Mouse (Mus musculus) CD4-positive helper T cell, adult 2 months (primary cell): ENCODE measurements around the gene Olfr288.

Experiments
- DNase-seq: peaks from one replicate; pipeline ENCODE4 v3.0.0-alpha.2; 2012; ENCODE audit warnings: low read depth, missing footprints, low spot score

The Olfr288 gene

DNA sequence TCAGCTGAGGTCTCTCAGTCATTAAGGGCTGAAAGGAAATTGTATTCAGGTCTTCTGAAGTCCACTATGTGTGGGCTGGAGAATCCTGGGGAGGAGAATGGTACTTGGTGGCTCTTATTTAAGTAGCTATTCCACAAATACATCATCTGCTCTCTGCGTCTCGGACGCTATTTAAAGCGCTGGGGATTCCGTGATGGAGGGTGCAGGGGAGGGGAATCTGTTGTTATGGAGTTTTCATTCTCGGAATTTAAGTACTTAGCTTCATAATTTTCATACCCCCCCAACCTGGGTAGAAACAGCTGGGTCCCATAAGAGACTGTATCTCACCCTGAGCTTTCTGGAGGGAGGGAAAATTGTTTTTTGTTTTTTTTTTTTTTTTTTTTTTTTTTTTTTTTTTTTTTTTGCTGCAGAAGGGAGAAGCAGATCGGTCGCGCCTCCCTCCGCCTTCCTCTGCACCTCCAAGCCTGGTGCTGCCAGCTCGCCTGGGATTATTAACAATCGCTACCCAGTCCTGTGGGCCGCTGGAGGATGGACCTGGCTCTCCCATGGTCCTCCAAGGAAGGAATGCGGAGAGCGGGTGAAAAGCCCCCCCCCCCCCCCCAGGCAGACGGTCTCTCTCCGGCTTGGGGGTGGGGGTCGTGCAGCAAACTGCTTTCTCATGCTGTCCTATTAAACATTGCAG lies 28.2 kb downstream of the Olfr288 start, which contains the start of gene Ccdc184:
Ccdc184 (plus strand) TSS at position 196 of the 682 bp plus-strand sequence.
- DNase-seq, result peak; percentile 16

DNA sequence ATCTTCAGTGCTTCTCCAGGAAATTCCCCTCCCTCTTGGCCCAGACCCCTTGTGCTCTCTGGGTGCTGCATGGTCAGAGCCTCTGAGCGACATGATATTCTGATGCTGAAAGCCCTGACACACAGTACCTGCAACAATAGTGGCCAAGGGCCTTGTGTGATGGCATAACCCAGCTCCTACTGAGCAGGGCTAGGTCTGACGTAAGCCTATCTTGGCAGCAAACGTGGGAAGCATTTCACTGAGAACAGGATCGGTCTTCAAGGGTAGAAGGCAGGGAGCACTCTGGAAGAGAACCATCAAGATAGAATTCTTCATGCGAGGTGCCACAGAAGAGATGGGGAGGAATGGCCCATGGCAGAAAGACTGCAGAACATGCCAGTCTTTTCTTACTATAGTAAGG lies 29.8 kb downstream of the Olfr288 start, which contains the start of gene Asb8:
Asb8 (minus strand) TSS at position 101 of the 400 bp plus-strand sequence.
- DNase-seq, result no peak

DNA sequence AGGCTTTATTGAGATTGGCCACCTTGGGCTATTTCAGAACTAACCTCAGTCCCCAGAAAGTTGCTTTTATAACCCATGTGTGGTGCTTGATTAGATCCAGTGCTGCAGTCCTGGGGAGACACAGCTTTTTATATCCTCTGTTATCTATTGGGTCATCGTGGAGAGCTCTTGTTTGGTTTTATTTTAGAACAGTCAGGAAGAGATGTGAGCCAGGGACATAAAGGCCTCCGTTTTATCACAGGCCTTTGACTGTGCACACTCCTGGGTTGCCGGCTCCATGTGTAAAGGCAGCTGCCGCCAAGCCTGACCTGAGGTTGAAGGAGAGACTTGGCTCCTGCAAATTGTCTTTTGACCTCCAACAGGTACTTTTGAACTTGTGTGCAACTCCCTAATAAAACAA lies 32.8 kb downstream of the Olfr288 start:
- DNase-seq, result no peak

DNA sequence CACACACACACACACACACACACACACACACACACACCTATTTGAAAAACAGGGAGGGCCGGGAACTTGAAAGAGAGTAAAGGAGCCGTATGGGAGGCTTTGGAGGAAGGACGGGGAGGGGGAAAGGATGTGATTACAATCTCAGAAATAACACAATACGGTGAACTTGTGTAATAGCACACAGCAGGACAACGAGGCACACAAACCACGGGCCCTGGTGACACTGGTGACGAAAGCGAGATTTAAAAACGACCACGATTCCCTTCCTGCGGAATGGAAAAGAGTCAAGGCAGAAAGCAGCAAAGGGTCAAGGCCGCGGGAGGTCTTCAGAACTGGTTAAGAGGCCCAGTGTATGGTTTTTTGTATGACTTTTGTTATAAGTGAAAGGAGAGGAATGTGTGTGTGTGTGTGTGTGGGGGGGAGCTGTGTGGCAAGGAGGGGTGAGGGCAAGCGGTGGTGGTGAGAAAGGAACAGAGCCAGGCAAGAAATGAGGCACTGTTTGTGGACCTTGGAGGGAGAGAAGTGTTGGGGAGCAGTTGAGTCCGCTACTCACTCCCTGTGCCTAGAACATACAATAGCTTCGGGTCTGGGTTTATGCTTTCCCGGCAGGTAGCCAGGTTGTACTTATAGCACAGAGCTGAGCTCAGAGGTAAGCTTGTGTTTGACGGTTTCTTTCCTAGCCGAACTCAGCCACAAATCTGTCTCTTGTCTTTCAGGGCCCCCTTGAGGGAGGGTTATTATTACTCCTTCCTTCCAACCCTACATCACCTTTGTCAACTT lies 34.1 kb downstream of the Olfr288 start:
- no peak for DNase-seq

DNA sequence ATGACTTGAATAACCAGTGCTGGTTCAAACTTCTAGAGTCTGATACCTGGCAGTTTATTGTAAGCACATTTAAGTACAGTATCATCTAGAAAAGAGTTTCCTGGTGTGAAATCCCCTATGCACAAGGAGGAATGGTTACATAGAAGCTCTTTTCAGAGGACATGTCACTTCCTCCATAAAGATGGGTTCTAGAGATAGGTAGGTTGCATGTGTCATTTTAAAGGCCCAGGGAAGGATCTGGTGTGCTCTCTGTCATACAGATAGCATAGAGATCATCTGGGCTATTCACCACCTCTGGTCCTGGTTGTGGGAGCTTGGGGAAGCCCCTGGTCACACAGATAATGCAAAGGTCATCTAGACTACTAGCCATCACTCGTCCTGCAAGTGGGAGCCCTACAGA lies 38.1 kb downstream of the Olfr288 start:
- DNase-seq, result no peak

DNA sequence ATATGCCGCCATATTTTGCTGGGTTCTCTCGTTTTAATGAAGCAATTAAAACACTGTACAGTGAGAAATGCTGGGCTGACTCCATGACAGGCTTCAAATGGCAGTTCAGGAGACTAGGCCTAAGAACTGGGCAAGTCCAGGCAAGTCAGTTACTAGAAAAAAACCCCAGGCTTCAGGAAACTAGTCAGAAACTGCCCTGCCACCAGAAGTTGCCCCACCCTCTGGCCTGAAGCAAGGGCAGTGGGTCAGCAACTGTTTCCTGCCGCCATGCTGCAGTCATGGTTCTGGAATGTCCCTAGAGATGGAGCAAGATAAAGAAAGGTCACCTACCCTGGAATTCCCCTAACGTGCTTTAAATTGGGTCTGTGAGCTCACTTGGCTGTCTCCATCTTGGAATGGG lies 39.4 kb downstream of the Olfr288 start:
- no peak for DNase-seq

DNA sequence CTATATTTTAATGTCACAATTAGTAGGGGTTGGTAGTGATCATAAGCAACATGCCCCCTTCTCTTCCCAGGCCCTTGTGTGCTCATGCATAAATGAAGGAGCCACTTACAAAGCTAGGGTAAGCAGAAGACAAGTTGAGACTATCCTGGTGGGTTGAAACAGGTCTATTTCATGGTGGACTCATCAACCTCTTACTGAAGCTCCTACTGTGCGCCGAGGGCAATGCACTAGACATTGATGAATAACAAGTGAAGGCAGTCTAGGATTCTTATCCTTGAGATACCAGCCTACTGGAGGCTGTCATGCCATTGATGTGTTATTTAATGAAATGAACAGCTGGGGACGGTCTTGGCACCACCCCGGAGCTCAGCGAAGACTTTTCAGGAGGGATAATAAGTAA lies 40.1 kb downstream of the Olfr288 start:
- DNase-seq, result no peak

DNA sequence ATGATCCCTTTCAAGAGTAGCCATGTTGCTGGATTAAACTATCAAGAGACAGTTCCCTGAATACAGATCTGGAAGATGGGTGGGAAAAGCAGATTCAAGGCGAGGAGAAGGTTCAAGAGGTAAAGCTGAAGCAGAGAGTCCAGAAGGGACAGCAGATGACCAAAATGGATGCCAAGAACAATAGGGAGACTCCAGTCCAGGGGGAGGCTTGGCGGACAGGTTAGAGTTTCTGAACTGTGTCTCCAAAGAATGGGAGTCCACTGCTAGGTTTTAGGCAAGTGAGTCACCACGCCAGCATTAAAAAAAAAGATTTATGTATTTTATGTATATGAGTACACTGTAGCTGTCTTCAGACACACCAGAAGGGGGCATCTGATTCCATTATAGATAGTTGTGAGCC lies 40.7 kb downstream of the Olfr288 start:
- DNase-seq, result no peak

DNA sequence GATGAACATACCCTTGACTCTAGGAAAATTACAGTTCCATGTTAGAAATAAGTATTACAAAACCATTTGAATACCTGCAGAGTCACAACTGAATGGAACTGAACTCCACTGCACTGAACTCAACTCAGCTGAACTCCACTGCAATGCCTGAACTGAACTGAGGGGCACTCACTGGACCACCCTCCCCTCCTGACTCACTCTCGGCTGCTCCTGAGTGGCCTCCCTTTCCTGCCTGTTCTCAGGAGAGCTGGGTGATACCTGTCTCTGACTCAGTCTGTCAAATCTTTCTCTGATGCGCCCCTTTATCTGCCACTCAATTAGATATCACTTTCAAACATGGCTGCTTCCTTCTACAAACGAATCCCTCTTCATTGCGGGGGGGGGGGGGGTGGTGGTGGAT lies 41.2 kb downstream of the Olfr288 start:
- DNase-seq, result no peak

DNA sequence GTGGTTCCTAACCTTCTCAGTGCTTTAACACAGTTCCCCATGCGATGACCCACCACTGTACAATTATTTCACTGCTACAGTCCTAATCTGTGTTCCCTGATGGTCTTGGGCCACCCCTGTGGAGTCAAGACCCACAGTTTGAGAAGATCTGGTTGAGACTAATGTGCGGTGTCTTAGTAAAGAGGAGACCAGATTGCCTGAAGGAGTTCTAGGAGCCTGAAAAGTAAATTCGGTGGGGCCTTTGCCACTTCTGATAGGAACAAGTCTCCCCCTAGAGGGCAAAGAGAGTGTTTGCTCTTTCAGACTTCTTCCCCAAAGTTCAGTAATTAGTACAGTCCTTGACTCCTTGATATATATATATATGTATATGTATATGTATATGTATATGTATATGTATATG lies 41.7 kb downstream of the Olfr288 start:
- DNase-seq, result peak; percentile 61

DNA sequence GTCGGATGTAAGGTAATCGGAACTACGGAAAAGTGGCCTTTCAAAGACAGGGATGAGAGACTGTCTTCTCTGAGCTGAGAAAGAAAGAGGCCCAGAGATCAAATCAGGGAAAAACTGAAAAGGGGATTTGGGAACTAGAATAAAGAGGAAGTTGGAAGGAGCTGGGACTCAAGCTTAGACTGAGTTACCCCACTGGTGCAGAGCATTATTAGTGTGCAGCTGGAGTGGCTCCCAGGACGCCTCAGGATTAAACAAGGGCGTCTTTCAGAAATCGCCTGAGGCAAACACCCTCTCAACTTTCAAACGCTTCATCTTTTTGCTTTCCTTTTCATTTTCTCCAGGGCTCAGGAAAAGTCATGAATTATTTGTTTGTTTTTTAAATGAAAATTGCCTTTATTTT lies 42.4 kb downstream of the Olfr288 start:
- DNase-seq, result no peak

DNA sequence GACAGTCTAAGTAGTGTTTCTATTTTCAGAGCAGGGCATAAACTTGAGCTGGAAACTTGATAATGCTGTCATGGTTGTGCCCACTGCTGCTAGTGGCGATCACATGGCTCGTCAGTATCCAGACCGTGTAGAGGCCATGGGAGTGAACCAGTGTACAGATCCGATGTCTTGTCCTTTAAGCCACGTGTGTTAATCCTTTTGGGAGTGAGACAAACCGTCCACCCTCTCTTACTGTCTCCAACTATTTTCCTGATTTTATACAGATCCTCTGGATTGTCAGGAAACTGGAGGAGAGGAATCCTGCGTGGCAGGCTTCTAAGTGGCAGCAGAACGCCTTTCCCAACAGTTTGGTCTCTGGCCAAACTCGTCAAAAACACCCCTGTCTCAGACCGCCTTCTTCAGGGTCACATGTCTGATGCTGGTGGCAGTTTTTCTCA lies 46.2 kb downstream of the Olfr288 start:
- DNase-seq, result no peak

DNA sequence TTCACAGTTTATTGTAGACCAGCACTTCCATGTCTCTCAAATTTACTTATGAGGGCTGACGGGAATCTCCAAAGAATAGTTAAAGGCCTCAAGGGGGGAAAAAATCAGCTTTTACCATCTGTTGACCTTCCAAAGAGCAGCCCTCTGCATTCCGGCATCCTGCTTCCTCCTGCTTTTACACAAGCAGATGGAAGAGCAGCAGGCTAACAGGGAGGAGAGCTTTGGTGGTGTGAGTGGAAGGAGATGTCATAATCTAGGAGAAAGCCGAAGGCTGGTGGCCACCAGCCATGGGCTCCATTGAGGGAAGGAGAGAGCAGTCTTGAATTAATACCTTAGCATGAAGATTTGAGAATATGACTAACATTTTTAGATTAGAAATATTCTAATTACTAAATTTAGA lies 47.0 kb downstream of the Olfr288 start:
- no peak for DNase-seq

DNA sequence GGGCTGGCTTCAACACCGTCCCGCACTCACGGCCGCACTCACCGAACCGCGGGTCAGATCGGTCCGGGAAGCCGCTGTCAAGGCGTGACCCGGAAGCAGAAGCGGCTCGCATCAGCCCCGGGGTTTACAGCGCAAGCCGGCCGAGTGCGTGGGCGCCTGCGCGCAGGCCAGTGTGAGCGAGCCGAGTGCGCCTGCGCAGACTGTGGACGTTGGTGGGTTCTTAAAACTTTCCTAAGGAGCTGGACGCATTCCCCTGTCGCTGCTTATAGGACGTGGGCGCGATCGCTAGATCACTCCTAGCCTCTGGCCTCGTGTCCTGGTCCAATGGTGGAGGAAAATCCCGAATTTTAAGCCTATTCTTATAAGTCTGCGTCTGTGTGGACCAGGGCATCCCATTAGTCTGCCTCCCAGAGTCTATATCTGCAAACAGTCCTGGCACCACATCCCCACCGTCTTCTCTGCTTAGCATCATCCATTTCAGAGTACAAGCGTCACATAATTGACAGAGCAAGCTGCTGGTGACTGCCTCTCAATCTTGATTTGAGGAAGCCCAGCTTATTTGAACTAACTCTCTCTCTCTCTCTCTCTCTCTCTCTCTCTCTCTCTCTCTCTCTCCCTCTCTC lies 49.7 kb downstream of the Olfr288 start:
- peak; percentile 94 for DNase-seq

DNA sequence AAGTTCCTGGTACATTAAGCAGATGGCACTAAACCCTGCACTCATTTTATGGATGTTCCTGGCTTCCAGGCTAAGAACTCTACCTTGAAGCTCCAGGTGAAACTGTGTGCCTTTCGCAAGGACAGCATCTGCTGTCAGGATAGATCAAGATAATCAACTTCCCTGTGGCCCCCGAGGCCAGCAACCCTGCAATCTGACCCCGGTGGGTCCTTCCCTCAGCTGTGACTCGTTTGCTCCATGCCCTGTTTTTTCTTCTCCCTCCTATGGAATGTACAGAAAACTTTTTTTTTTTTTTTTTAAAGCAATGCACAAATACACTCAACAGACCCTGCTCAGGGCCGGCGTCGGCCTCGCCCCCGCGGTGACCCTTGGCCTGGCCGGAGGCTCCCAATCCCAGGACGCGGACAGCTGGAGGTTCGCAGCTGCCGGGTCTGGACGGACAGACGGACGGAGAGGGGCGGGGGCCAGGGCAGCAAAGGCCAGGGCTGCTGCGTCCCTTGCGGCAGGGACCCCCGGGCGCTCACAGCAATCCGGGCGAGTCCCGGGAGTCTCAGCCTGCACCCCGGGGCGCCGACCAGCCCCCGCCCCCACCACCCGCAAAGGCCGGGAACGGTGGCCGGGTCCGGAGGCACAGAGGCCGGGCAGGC lies 50.4 kb downstream of the Olfr288 start:
- no peak for DNase-seq

DNA sequence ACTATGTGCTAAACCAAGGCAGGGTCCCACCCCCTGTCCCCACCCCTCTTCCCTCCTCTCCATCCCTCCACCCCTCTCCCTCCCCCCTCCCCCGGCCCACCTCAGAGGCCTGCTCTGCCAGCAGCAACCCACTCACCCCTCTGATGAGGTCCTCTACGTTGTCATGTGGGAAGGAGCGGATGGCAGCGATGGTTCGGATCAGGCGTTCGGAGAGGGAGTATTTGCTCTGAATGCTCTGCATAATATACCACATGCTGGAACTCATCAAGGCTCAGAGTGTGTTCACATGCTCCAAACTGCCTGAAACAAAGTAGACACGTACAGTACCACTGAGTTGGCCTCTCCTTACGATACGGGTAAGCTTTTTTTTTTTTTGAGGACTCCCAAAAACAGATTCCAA lies 52.8 kb downstream of the Olfr288 start:
- DNase-seq, result no peak

DNA sequence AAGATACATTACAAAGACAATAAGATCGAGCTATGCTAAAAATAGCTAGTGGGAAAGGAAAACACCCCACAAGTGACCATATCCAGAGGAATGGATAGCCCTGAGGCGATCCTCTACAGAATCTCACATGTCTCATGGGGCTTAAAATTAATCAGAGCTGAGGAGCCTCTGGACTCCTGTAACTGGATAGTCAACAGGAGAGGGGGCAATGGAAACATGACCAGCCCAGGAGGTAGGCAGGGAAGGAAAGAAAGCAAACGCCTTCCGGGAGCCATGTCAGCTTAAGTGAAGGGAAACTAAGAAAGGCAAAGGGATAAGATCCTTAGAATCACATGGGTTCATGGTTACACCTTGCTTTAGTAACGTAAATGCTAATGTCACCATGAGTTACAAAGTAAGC lies 54.5 kb downstream of the Olfr288 start:
- no peak for DNase-seq

DNA sequence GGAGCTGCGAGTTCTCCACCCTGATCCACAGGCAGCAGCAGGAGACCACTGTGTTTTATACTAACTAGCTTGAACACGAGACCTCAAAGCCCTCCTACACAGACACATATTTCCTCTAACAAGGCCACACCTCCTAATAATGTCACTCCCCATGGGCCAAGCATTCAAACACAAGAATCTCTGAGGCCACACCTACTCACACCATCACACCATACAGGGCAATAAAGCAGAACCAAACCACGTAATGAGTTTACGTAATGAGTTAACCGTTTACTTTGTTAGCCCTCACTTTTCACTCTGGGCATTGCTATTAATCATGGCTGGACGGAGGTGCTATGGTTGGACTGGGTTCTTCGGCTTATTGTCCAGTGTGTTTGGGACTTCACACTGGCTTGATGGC lies 55.6 kb downstream of the Olfr288 start:
- no peak for DNase-seq

DNA sequence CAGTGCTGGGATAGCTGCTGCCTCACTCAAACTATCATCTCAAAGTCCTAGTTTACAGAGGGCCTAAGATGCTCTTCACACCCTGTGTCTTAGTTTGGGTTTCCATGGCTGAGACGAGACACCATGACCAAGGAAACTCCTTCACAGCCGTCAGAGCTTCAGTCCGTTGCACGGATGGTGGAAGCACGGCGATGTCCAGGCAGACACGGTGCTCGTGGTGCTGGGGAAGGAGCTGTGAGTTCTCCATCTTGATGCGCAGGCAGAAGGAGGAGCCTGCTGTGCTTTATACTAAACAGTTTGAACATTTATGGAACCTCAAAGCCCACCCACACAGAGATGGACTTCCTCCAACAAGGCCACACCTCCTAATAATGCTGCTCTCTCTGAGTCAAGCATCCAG lies 58.5 kb downstream of the Olfr288 start:
- DNase-seq, result no peak
